Mouse (Mus musculus) megakaryocyte, embryonic 14.5 days (primary cell): ENCODE results near the gene Hoxa2.

Experiments used
- FLI1 ChIP-seq: IDR thresholded peaks from 2 replicates; pipeline ENCODE4 v1.6.1; 2012; ENCODE audit warnings: low read length, inconsistent platforms, mixed read lengths
- GATA1 ChIP-seq: IDR thresholded peaks from 3 replicates; pipeline ENCODE4 v1.6.1; 2012; ENCODE audit warnings: mixed read lengths, low read length, inconsistent platforms, borderline replicate concordance

DNA sequence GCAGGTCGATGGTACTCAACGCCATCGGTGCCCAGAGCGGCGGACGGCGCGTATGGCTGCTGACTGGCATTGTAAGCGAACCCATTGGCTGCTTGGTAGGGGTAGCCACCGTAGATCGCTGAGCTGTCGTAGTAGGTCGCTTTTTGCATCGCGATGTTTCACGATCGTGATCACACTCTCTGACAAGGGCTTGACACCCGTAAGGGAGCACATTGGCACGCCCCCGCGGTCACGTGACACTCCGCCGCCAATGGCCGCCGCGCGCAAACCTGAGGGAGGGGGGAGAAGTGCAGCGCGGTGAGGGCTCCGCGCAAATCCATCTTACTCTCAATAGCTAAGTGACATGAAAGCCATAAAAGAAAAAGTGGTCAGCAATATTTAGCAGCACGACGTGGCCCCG is 7.9 kb upstream of the Hoxa2 start:
- no peak for TF ChIP-seq GATA1
- no peak for TF ChIP-seq FLI1
